Mouse (Mus musculus) thymus, postnatal 36 days (tissue): ENCODE results near the gene Ctf2.
"Not testable (repeated sequence)": the region's sequence is repeated elsewhere in the genome, so short reads cannot be mapped to it uniquely, and the experiment has no call there.

Experiments
- DNase-seq, 2 experiments: peaks; one replicate each; pipeline ENCODE4 v3.0.0; 2022; ENCODE audit warnings: mixed read lengths in 2 of 2

The Ctf2 gene

GRCm38 (mm10) chr7:127732066-127732465 is at the start of gene Ctf2:
Ctf2 (minus strand) TSS chr7:127732166.
- DNase-seq = not testable (repeated sequence)

GRCm38 (mm10) chr7:127778350-127778749 is 46.4 kb upstream of the Ctf2 start:
- no peak for DNase-seq

GRCm38 (mm10) chr7:127777474-127778266 is 45.7 kb upstream of the Ctf2 start:
- DNase-seq = peak; percentile 62 to 68

GRCm38 (mm10) chr7:127776878-127777473 is 45.0 kb upstream of the Ctf2 start:
- peak; percentile 95 to 96 for DNase-seq

- DNase-seq = peak; percentile 84 to 86
Observed at GRCm38 (mm10) chr7:127776426-127776825, 44.5 kb upstream of the Ctf2 start, which contains the start of gene Setd1a. Setd1a (plus strand) TSS chr7:127776670.

GRCm38 (mm10) chr7:127775837-127776236 is 43.9 kb upstream of the Ctf2 start:
- DNase-seq = not testable (repeated sequence)

GRCm38 (mm10) chr7:127773664-127774384 is 41.9 kb upstream of the Ctf2 start:
- peak; percentile 77 for DNase-seq

GRCm38 (mm10) chr7:127772557-127772956 is 40.6 kb upstream of the Ctf2 start:
- DNase-seq = no peak

- no peak for DNase-seq
Observed at GRCm38 (mm10) chr7:127772080-127772479, 40.1 kb upstream of the Ctf2 start.

- DNase-seq = no peak
Observed at GRCm38 (mm10) chr7:127771262-127771661, 39.3 kb upstream of the Ctf2 start.

- DNase-seq = no peak
Observed at GRCm38 (mm10) chr7:127770039-127770905, 38.3 kb upstream of the Ctf2 start.

- peak; percentile 66 to 75 for DNase-seq
Observed at GRCm38 (mm10) chr7:127769651-127770038, 37.7 kb upstream of the Ctf2 start, which contains the start of gene Orai3. Orai3 (plus strand) TSS chr7:127769815.

GRCm38 (mm10) chr7:127768997-127769593 is 37.1 kb upstream of the Ctf2 start:
- peak; percentile 45 to 59 for DNase-seq

- peak; percentile 39 to 47 for DNase-seq
Observed at GRCm38 (mm10) chr7:127768346-127768996, 36.5 kb upstream of the Ctf2 start.

GRCm38 (mm10) chr7:127767671-127768345 is 35.8 kb upstream of the Ctf2 start:
- no peak for DNase-seq

GRCm38 (mm10) chr7:127766851-127767609 is 35.1 kb upstream of the Ctf2 start:
- no peak for DNase-seq

GRCm38 (mm10) chr7:127765756-127766155 is 33.8 kb upstream of the Ctf2 start:
- no peak for DNase-seq

- DNase-seq = no peak
Observed at GRCm38 (mm10) chr7:127763642-127764041, 31.7 kb upstream of the Ctf2 start.

- peak; percentile 51 to 53 for DNase-seq
Observed at GRCm38 (mm10) chr7:127761026-127761425, 29.1 kb upstream of the Ctf2 start.

- no peak for DNase-seq
Observed at GRCm38 (mm10) chr7:127760478-127760877, 28.5 kb upstream of the Ctf2 start.
